Mouse (Mus musculus) activated CD4-positive, CD25-positive, alpha-beta regulatory T cell, adult 4 months (primary cell): ENCODE results near the gene Snx27. TPM values are rescaled to one million over a fixed set of nuclear protein-coding genes. Genes with fewer than 3 reads are reported as not detected.

Experiments used
- ATAC-seq: one replicate; pipeline ENCODE4 v1.8.0; 2017
- polyA plus RNA-seq, 2 experiments: library from polyadenylated mRNA; unstranded; fragments of 100-300 nt; shearing (Covaris generic); gene quantifications; one replicate each; pipeline ENCODE4 v1.2.1; 2017

Gene Snx27
- polyA plus RNA-seq: 10 to 100 TPM; 13.2 to 16.0 TPM

- ATAC-seq: peak; percentile 87
These were observed at the start of gene Snx27 for GRCm38 (mm10) chr3:94582456-94582891. Gene Snx27, minus strand, starts transcription at chr3:94582716.

GRCm38 (mm10) chr3:94629876-94630275, 47.4 kb upstream of the Snx27 start:
- no peak for ATAC-seq

GRCm38 (mm10) chr3:94628712-94629111, 46.2 kb upstream of the Snx27 start:
- no peak for ATAC-seq

GRCm38 (mm10) chr3:94624281-94624680, 41.8 kb upstream of the Snx27 start:
- no peak for ATAC-seq

GRCm38 (mm10) chr3:94622550-94622949, 40.0 kb upstream of the Snx27 start:
- no peak for ATAC-seq

GRCm38 (mm10) chr3:94621740-94622507, 39.4 kb upstream of the Snx27 start:
- no peak for ATAC-seq

GRCm38 (mm10) chr3:94616717-94617116, 34.2 kb upstream of the Snx27 start:
- ATAC-seq: no peak

- no peak for ATAC-seq
These were observed 30.9 kb upstream of the Snx27 start for GRCm38 (mm10) chr3:94613258-94613878.

GRCm38 (mm10) chr3:94612274-94612673, 29.8 kb upstream of the Snx27 start:
- no peak for ATAC-seq

- no peak for ATAC-seq
These were observed 29.3 kb upstream of the Snx27 start for GRCm38 (mm10) chr3:94611834-94612233.

GRCm38 (mm10) chr3:94611343-94611742, 28.8 kb upstream of the Snx27 start:
- ATAC-seq: no peak

- no peak for ATAC-seq
These were observed 28.1 kb upstream of the Snx27 start for GRCm38 (mm10) chr3:94610581-94610980.

- ATAC-seq: no peak
These were observed 27.1 kb upstream of the Snx27 start for GRCm38 (mm10) chr3:94609621-94610020.

GRCm38 (mm10) chr3:94601959-94602358, 19.4 kb upstream of the Snx27 start:
- ATAC-seq: no peak

GRCm38 (mm10) chr3:94597224-94597779, 14.8 kb upstream of the Snx27 start:
- no peak for ATAC-seq

- ATAC-seq: no peak
These were observed 13.4 kb upstream of the Snx27 start for GRCm38 (mm10) chr3:94595871-94596287.

- peak; percentile 59 for ATAC-seq
These were observed 8.6 kb upstream of the Snx27 start for GRCm38 (mm10) chr3:94591066-94591465.

GRCm38 (mm10) chr3:94587962-94588361, 5.4 kb upstream of the Snx27 start:
- no peak for ATAC-seq

GRCm38 (mm10) chr3:94582944-94583343, 428 bp upstream of the Snx27 start:
- ATAC-seq: no peak

- ATAC-seq: peak; percentile 75
These were observed 592 bp downstream of the Snx27 start for GRCm38 (mm10) chr3:94581793-94582455.

GRCm38 (mm10) chr3:94581138-94581780, 1.3 kb downstream of the Snx27 start:
- no peak for ATAC-seq

GRCm38 (mm10) chr3:94574506-94574905, 8.0 kb downstream of the Snx27 start:
- no peak for ATAC-seq

GRCm38 (mm10) chr3:94567242-94567641, 15.3 kb downstream of the Snx27 start:
- ATAC-seq: no peak
